ENCODE assay signal across 31 mouse cellular contexts in the genomic region with DNA sequence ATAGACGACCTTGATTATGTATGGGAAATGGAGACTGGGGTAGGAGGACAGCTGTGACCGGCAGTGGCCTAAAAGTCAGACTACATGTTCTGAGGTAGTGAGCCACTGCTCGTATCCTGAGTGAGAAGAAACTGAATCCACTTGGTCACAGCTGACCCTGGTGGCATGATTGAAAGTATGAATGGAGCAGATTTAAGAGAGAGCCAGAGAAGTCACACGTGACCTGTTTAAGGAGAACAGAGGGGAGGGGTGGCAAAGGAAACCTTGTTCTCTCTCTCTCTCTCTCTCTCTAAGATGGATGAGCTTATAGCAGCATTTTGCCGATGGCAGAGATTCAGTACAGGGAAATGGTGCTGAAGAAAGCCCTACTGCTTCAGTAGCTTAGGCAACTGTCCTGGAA. TPM values are rescaled to one million over a fixed set of nuclear protein-coding genes. Genes with fewer than 3 reads are reported as not detected.
A peak's percentile ranks its signal among the peaks of the same experiment; 100 is the strongest.
DNase-seq lines count a peak whose midpoint lies in the region; ATAC-seq and TF ChIP-seq lines count a peak whose summit lies in the region.
"Had no signal": no experiment of that assay in that cellular context is flagged by ENCODE, and none has a peak within 500 bp of the region (broad histone marks: within the 10 kb centered on the region; RNA-seq: fewer than 3 reads in every experiment).

No protein-coding gene starts in this region.

- no peaks in the 10 kb centered on the region for H3K27me3 ChIP-seq in midbrain, embryonic 14.5 days (ENCODE audit: control insufficient read depth, insufficient read depth, low read length)
- no peaks in the 10 kb centered on the region for H3K27me3 ChIP-seq in midbrain, embryonic 11.5 days (ENCODE audit: control insufficient read depth, insufficient read depth, low read length)
- no peaks in the 10 kb centered on the region for H3K27me3 ChIP-seq in hindbrain, embryonic 12.5 days
- no peaks in the 10 kb centered on the region for H3K27me3 ChIP-seq in hindbrain, embryonic 16.5 days (replicated peaks; ENCODE audit: control insufficient read depth, insufficient read depth, low read length)
- no peaks in the 10 kb centered on the region for H3K27me3 ChIP-seq in midbrain, postnatal 0 days (ENCODE audit: insufficient read depth, low read length)
- H3K27me3 ChIP-seq: embryonic facial prominence, embryonic 13.5 days; forebrain, embryonic 13.5 days; heart, embryonic 13.5 days; kidney, embryonic 15.5 days; limb, embryonic 15.5 days; liver, embryonic 15.5 days; lung, embryonic 15.5 days had no signal

- ATAC-seq in midbrain, embryonic 14.5 days (ENCODE audit: low FRiP score, low TSS enrichment) = no peak
- ATAC-seq in midbrain, embryonic 11.5 days (ENCODE audit: low FRiP score) = no peak
- ATAC-seq in hindbrain, embryonic 12.5 days (ENCODE audit: low FRiP score) = no peak
- peak; percentile 53; the same call in 1 of the 2 replicates for ATAC-seq in hindbrain, embryonic 16.5 days
- no peak for ATAC-seq in midbrain, postnatal 0 days (ENCODE audit: low FRiP score)
- ATAC-seq: forebrain, embryonic 13.5 days had no signal

- H3K4me3 ChIP-seq in midbrain, embryonic 14.5 days (replicated peaks; ENCODE audit: low read depth, low read length) = no peak overlapping the region
- H3K4me3 ChIP-seq in midbrain, embryonic 11.5 days (ENCODE audit: low read depth, low read length) = no peak overlapping the region
- no peak overlapping the region for H3K4me3 ChIP-seq in hindbrain, embryonic 12.5 days
- no peak overlapping the region for H3K4me3 ChIP-seq in hindbrain, embryonic 16.5 days (ENCODE audit: low read length)
- H3K4me3 ChIP-seq in midbrain, postnatal 0 days (ENCODE audit: low read depth, low read length) = no peak overlapping the region
- H3K4me3 ChIP-seq: embryonic facial prominence, embryonic 13.5 days; erythroblast, embryonic 14.5 days; forebrain, embryonic 13.5 days; heart, embryonic 13.5 days; kidney, embryonic 15.5 days; limb, embryonic 15.5 days; liver, embryonic 15.5 days; lung, embryonic 15.5 days; midbrain, embryonic 10.5 days had no signal

- 0 out of 2 replicates have a peak, but pooled peaks cover 3% of the 10 kb centered on the region for H3K4me1 ChIP-seq in midbrain, embryonic 14.5 days (ENCODE audit: control insufficient read depth, insufficient read depth, low read length)
- H3K4me1 ChIP-seq in midbrain, embryonic 11.5 days (ENCODE audit: control insufficient read depth, insufficient read depth, low read length) = no peaks in the 10 kb centered on the region
- H3K4me1 ChIP-seq in hindbrain, embryonic 12.5 days = peaks cover 6% of the 10 kb centered on the region; the same call in 1 of the 2 replicates
- H3K4me1 ChIP-seq in hindbrain, embryonic 16.5 days (ENCODE audit: control insufficient read depth, insufficient read depth, low read depth, low read length) = peaks cover 11% of the 10 kb centered on the region; the same call in 1 of the 2 replicates
- no peaks in the 10 kb centered on the region for H3K4me1 ChIP-seq in midbrain, postnatal 0 days (ENCODE audit: insufficient read depth, low read length)
- H3K4me1 ChIP-seq: limb, embryonic 15.5 days; liver, embryonic 15.5 days; lung, embryonic 15.5 days had no signal

- peak; percentile 19 for DNase-seq in midbrain, embryonic 14.5 days
- no peak for DNase-seq in midbrain, embryonic 11.5 days (ENCODE audit: low spot score, missing footprints)
- no peak for DNase-seq in urinary bladder, adult 18-20 months (ENCODE audit: low spot score in 2 of 2)
- DNase-seq in heart, adult 8-10 months (ENCODE audit: low spot score) = no peak
- DNase-seq in midbrain, postnatal 0 days (ENCODE audit: low spot score) = no peak
- DNase-seq: adrenal gland, adult 2 months; cerebellum, adult 2 months; cerebellum, postnatal 36 days; embryo, embryonic 11 days; gastrocnemius, postnatal 14 days; heart, adult 11 months; heart, postnatal 14 days; kidney, adult 11 months; kidney, postnatal 36 days; layer of hippocampus, adult 9-11 months; left cerebral cortex, postnatal 4 days; right cerebral cortex, postnatal 25 days; spleen, adult 18-20 months had no signal

- 52% methylated on average over 5 of the region's 5 CpGs for WGBS in midbrain, embryonic 14.5 days
- 66% methylated on average over 5 of the region's 5 CpGs for WGBS in midbrain, embryonic 11.5 days
- 55% methylated on average over 5 of the region's 5 CpGs for WGBS in hindbrain, embryonic 12.5 days
- 40% methylated on average over 5 of the region's 5 CpGs for WGBS in hindbrain, embryonic 16.5 days
- WGBS in midbrain, postnatal 0 days = 30% methylated on average over 5 of the region's 5 CpGs

- TF ChIP-seq CTCF in midbrain, postnatal 0 days (IDR thresholded peaks at IDR 0.05) = no peak

- no peak overlapping the region; the same call in 1 of the 2 replicates for H3K27ac ChIP-seq in midbrain, embryonic 14.5 days (replicated peaks; ENCODE audit: low read depth, low read length)
- H3K27ac ChIP-seq in midbrain, embryonic 11.5 days (ENCODE audit: low read depth, low read length) = no peak overlapping the region
- H3K27ac ChIP-seq in hindbrain, embryonic 12.5 days = 0 out of 2 replicates have a peak overlapping the region, but pooled peaks have one; percentile 40
- H3K27ac ChIP-seq in hindbrain, embryonic 16.5 days (ENCODE audit: low read depth, low read length) = 0 out of 2 replicates have a peak overlapping the region, but pooled peaks have one; percentile 12
- H3K27ac ChIP-seq in midbrain, postnatal 0 days (ENCODE audit: low read depth, low read length) = no peak overlapping the region
- H3K27ac ChIP-seq: embryonic facial prominence, embryonic 13.5 days; forebrain, embryonic 13.5 days; heart, embryonic 13.5 days; kidney, embryonic 15.5 days; limb, embryonic 15.5 days; liver, embryonic 15.5 days; lung, embryonic 15.5 days; macrophage; midbrain, embryonic 10.5 days had no signal

- H3K9ac ChIP-seq in midbrain, embryonic 14.5 days (replicated peaks; ENCODE audit: low read length) = no peak overlapping the region
- no peak overlapping the region for H3K9ac ChIP-seq in midbrain, embryonic 11.5 days (ENCODE audit: low read length)
- H3K9ac ChIP-seq in hindbrain, embryonic 12.5 days = no peak overlapping the region
- no peak overlapping the region for H3K9ac ChIP-seq in hindbrain, embryonic 16.5 days (ENCODE audit: low read depth, low read length)
- no peak overlapping the region for H3K9ac ChIP-seq in midbrain, postnatal 0 days (replicated peaks; ENCODE audit: low read length, poor library complexity, severe bottlenecking)
- H3K9ac ChIP-seq: embryonic facial prominence, embryonic 13.5 days; forebrain, embryonic 13.5 days; heart, embryonic 13.5 days; kidney, embryonic 15.5 days; limb, embryonic 15.5 days; liver, embryonic 15.5 days; lung, embryonic 15.5 days had no signal

- no peaks in the 10 kb centered on the region for H3K9me3 ChIP-seq in midbrain, embryonic 14.5 days (ENCODE audit: control insufficient read depth, low read length)
- no peaks in the 10 kb centered on the region for H3K9me3 ChIP-seq in midbrain, embryonic 11.5 days (ENCODE audit: control insufficient read depth, low read length)
- H3K9me3 ChIP-seq in hindbrain, embryonic 12.5 days (replicated peaks) = no peaks in the 10 kb centered on the region
- H3K9me3 ChIP-seq in hindbrain, embryonic 16.5 days (ENCODE audit: control insufficient read depth, low read length) = no peaks in the 10 kb centered on the region
- no peaks in the 10 kb centered on the region for H3K9me3 ChIP-seq in midbrain, postnatal 0 days (ENCODE audit: low read length)
- H3K9me3 ChIP-seq: embryonic facial prominence, embryonic 13.5 days; forebrain, embryonic 13.5 days; heart, embryonic 13.5 days; kidney, embryonic 15.5 days; limb, embryonic 15.5 days; liver, embryonic 15.5 days; lung, embryonic 15.5 days; midbrain, embryonic 10.5 days had no signal

- H3K36me3 ChIP-seq in midbrain, embryonic 14.5 days (ENCODE audit: control insufficient read depth, insufficient read depth, low read length) = no peaks in the 10 kb centered on the region
- no peaks in the 10 kb centered on the region for H3K36me3 ChIP-seq in midbrain, embryonic 11.5 days (ENCODE audit: control insufficient read depth, insufficient read depth, low read length)
- no peaks in the 10 kb centered on the region; the same call in 1 of the 2 replicates for H3K36me3 ChIP-seq in hindbrain, embryonic 12.5 days
- no peaks in the 10 kb centered on the region for H3K36me3 ChIP-seq in hindbrain, embryonic 16.5 days (ENCODE audit: control insufficient read depth, insufficient read depth, low read length)
- no peaks in the 10 kb centered on the region for H3K36me3 ChIP-seq in midbrain, postnatal 0 days (ENCODE audit: insufficient read depth, low read length)
- H3K36me3 ChIP-seq: embryonic facial prominence, embryonic 13.5 days; heart, embryonic 13.5 days; kidney, embryonic 15.5 days; limb, embryonic 15.5 days; liver, embryonic 15.5 days; lung, embryonic 15.5 days had no signal

- H3K4me2 ChIP-seq in midbrain, embryonic 14.5 days (ENCODE audit: low read length) = no peak overlapping the region
- no peak overlapping the region for H3K4me2 ChIP-seq in midbrain, embryonic 11.5 days
- no peak overlapping the region for H3K4me2 ChIP-seq in hindbrain, embryonic 12.5 days (replicated peaks)
- peak overlapping the region; percentile 12 for H3K4me2 ChIP-seq in hindbrain, embryonic 16.5 days (ENCODE audit: low read length)
- H3K4me2 ChIP-seq in midbrain, postnatal 0 days (ENCODE audit: low read depth, low read length, poor library complexity, severe bottlenecking) = no peak overlapping the region
- H3K4me2 ChIP-seq: embryonic facial prominence, embryonic 13.5 days; forebrain, embryonic 13.5 days; heart, embryonic 13.5 days; kidney, embryonic 15.5 days; limb, embryonic 15.5 days; liver, embryonic 15.5 days; lung, embryonic 15.5 days had no signal

RNA-seq across cellular contexts. Expression of a gene that starts 13.4 kb away (rescaled TPM):
- polyA plus RNA-seq in midbrain, embryonic 14.5 days (2014; fragmentation: Nextera tagmentation; extraction: Ambion mirVana) = 95.5 and 116 TPM in 2 replicates
- polyA plus RNA-seq in midbrain, embryonic 11.5 days (2014; fragmentation: Nextera tagmentation; extraction: Ambion mirVana) = 49.1 and 55.3 TPM in 2 replicates
- polyA plus RNA-seq in hindbrain, embryonic 12.5 days (2016; fragmentation: Nextera tagmentation; extraction: Ambion mirVana) = 70.5 and 77.3 TPM in 2 replicates
- 98.1 and 123 TPM in 2 replicates for polyA plus RNA-seq in hindbrain, embryonic 16.5 days (2015; fragmentation: Nextera tagmentation; extraction: Ambion mirVana)
- under 1 TPM; 0.14 to 0.79 (median 0.43) TPM for total RNA-seq in heart, adult 8-10 months (2022)
- total RNA-seq in midbrain, postnatal 0 days (2014; rRNA removed) = 28.4 and 30.4 TPM in 2 replicates
- polyA plus RNA-seq in midbrain, postnatal 0 days (2015; fragmentation: Nextera tagmentation; extraction: Ambion mirVana) = 150 and 155 TPM in 2 replicates
- total RNA-seq: neutrophil, adult 5-6 weeks had no signal
- polyA plus RNA-seq: macrophage had no signal

RNA-seq across cellular contexts. Expression of a gene that starts 13.5 kb away (rescaled TPM):
- polyA plus RNA-seq in midbrain, embryonic 14.5 days (2014; fragmentation: Nextera tagmentation; extraction: Ambion mirVana) = 22.4 and 26.8 TPM in 2 replicates
- 38.7 and 38.9 TPM in 2 replicates for polyA plus RNA-seq in midbrain, embryonic 11.5 days (2014; fragmentation: Nextera tagmentation; extraction: Ambion mirVana)
- polyA plus RNA-seq in hindbrain, embryonic 12.5 days (2016; fragmentation: Nextera tagmentation; extraction: Ambion mirVana) = 32.1 and 32.4 TPM in 2 replicates
- polyA plus RNA-seq in hindbrain, embryonic 16.5 days (2015; fragmentation: Nextera tagmentation; extraction: Ambion mirVana) = 18.8 and 22.1 TPM in 2 replicates
- total RNA-seq in heart, adult 8-10 months (2022) = 10 to 100 TPM; 15.8 to 20.9 (median 20.0) TPM
- total RNA-seq in midbrain, postnatal 0 days (2014; rRNA removed) = 19.8 and 20.0 TPM in 2 replicates
- polyA plus RNA-seq in midbrain, postnatal 0 days (2015; fragmentation: Nextera tagmentation; extraction: Ambion mirVana) = 12.7 and 13.7 TPM in 2 replicates

Comparison
In these comparisons a context has a peak if more than half of its experiments do, and no peak if none do; other contexts are left out.
1. H3K27ac ChIP-seq: peak in hindbrain, embryonic 12.5 days (single experiment) and hindbrain, embryonic 16.5 days (single experiment); none in midbrain, embryonic 14.5 days (single experiment), midbrain, embryonic 11.5 days (single experiment) and midbrain, postnatal 0 days (single experiment).